Mouse (Mus musculus) c-Kit-positive CD71-negative TER-119-negative erythroid progenitor cells, embryonic 14.5 days (primary cell): ENCODE data around the gene Sept9.

Source experiments
- DNase-seq: peaks from one replicate; pipeline ENCODE4 v3.0.0-alpha.2; 2013; ENCODE audit warnings: low read depth

Sept9 gene

GRCm38 (mm10) chr11:117347256-117347655 is 147.8 kb downstream of the Sept9 start:
- DNase-seq: no peak

- no peak for DNase-seq
These were observed 149.1 kb downstream of the Sept9 start for GRCm38 (mm10) chr11:117348429-117349103.

GRCm38 (mm10) chr11:117349429-117350363 is 150.2 kb downstream of the Sept9 start:
- no peak for DNase-seq

GRCm38 (mm10) chr11:117350462-117351222 is 151.2 kb downstream of the Sept9 start:
- no peak for DNase-seq

- no peak for DNase-seq
These were observed 153.7 kb downstream of the Sept9 start for GRCm38 (mm10) chr11:117353126-117353525.

- no peak for DNase-seq
These were observed 154.6 kb downstream of the Sept9 start for GRCm38 (mm10) chr11:117354107-117354506.

GRCm38 (mm10) chr11:117356937-117357336 is 157.5 kb downstream of the Sept9 start:
- DNase-seq: no peak

GRCm38 (mm10) chr11:117357916-117358639 is 158.6 kb downstream of the Sept9 start:
- DNase-seq: peak; percentile 99

- no peak for DNase-seq
These were observed 159.7 kb downstream of the Sept9 start for GRCm38 (mm10) chr11:117359161-117359560.

GRCm38 (mm10) chr11:117359870-117360269 is 160.4 kb downstream of the Sept9 start:
- DNase-seq: peak; percentile 58

- no peak for DNase-seq
These were observed 161.1 kb downstream of the Sept9 start for GRCm38 (mm10) chr11:117360561-117360960.

- no peak for DNase-seq
These were observed 162.8 kb downstream of the Sept9 start for GRCm38 (mm10) chr11:117362307-117362706.

GRCm38 (mm10) chr11:117363918-117364317 is 164.5 kb downstream of the Sept9 start:
- no peak for DNase-seq

- DNase-seq: no peak
These were observed 167.0 kb downstream of the Sept9 start for GRCm38 (mm10) chr11:117366426-117366825.

GRCm38 (mm10) chr11:117366861-117367357 is 167.4 kb downstream of the Sept9 start:
- no peak for DNase-seq

- no peak for DNase-seq
These were observed 168.5 kb downstream of the Sept9 start for GRCm38 (mm10) chr11:117367937-117368336.

- DNase-seq: no peak
These were observed 169.9 kb downstream of the Sept9 start for GRCm38 (mm10) chr11:117369347-117369746.

GRCm38 (mm10) chr11:117370262-117370850 is 170.9 kb downstream of the Sept9 start:
- DNase-seq: no peak

GRCm38 (mm10) chr11:117372537-117372936 is 173.1 kb downstream of the Sept9 start:
- no peak for DNase-seq

GRCm38 (mm10) chr11:117373195-117373594 is 173.7 kb downstream of the Sept9 start:
- no peak for DNase-seq

- DNase-seq: no peak
These were observed 174.4 kb downstream of the Sept9 start for GRCm38 (mm10) chr11:117373870-117374269.
